Mouse (Mus musculus): Measurements from ENCODE around the gene Stx8. TPM values are rescaled to one million over a fixed set of nuclear protein-coding genes. Genes with fewer than 3 reads are reported as not detected.

Stx8 gene
- polyA plus RNA-seq, 1 experiment, result 15.9 TPM

DNA sequence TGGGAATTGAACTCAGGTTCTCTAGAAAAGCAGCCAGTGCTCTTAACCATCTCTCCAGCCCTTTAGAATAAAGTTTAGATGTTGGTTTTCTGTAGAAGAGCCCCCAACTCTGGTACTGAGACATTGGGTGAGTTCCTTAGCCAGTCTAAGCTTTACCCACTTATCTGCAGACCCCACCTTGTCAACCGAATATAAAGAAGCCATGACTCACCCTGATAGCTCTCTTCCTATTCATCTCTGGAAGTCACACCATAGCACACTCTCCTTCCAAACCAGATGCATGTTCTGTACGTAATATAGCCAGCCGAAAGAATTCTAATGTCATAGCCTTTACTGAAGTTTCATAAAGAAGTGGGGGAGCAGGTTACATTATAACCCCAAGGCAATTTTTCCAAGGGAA lies 192.2 kb downstream of the Stx8 start:
- Histone ChIP-seq H3K36me3 (ENCODE audit: control insufficient read depth, insufficient read depth) (no peaks in the 10 kb centered on the region), H3ac (ENCODE audit: control insufficient read depth, insufficient read length, low read depth) (no peak overlapping the region), H3K4me3 (ENCODE audit: insufficient read depth, poor library complexity, severe bottlenecking) (no peak overlapping the region), H3K79me2 (ENCODE audit: control insufficient read depth, insufficient read depth) (no peaks in the 10 kb centered on the region), H3K27me3 (ENCODE audit: control insufficient read depth, insufficient read depth, insufficient read length) (no peaks in the 10 kb centered on the region), H3K79me3 (ENCODE audit: low read depth) (no peaks in the 10 kb centered on the region)
- TF ChIP-seq CTCF (IDR thresholded peaks at IDR 0.05; ENCODE audit: control insufficient read depth, insufficient read depth, insufficient read length) (no peak), MYOG (IDR thresholded peaks at IDR 0.05; ENCODE audit: control insufficient read depth, extremely low read depth, insufficient read length) (no peak), FOSL1 (IDR thresholded peaks at IDR 0.05; ENCODE audit: insufficient read depth, low read length, poor library complexity, severe bottlenecking) (no peak), MYOD1 (IDR thresholded peaks at IDR 0.05; ENCODE audit: control insufficient read depth, insufficient read length, low read depth) (no peak), CEBPB (IDR thresholded peaks at IDR 0.05; ENCODE audit: low read depth) (no peak), USF1 (IDR thresholded peaks at IDR 0.05; ENCODE audit: low read depth) (no peak), MAX (IDR thresholded peaks at IDR 0.05) (no peak)

DNA sequence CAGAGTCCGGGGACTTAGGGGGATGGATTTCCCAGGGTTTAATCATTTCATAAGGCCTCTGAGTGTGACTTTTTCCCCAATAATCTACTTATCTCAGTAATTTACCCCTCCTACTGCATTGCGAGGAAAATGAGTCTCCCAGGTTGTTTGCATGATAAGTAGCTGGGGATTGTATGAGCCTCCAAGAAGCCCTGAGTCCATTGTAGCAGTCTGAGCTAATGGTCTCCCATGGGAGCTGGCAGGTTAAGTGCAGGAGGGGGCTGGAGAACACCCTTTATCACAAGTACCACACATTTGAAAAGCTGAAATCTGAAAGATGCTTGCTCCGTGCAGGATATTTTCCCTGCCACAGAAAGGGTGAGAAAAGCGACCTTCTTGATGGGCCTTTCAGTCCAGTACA lies 193.9 kb downstream of the Stx8 start:
- no peaks in the 10 kb centered on the region for H3K27me3 ChIP-seq (ENCODE audit: control insufficient read depth, insufficient read depth, insufficient read length)
- no peak overlapping the region for H3K4me3 ChIP-seq (ENCODE audit: insufficient read depth, poor library complexity, severe bottlenecking)
- TF ChIP-seq MAX (IDR thresholded peaks at IDR 0.05), result no peak
- TF ChIP-seq MYOG (IDR thresholded peaks at IDR 0.05; ENCODE audit: control insufficient read depth, extremely low read depth, insufficient read length), result no peak
- no peak for TF ChIP-seq FOSL1 (IDR thresholded peaks at IDR 0.05; ENCODE audit: insufficient read depth, low read length, poor library complexity, severe bottlenecking)
- no peak for TF ChIP-seq MYOD1 (IDR thresholded peaks at IDR 0.05; ENCODE audit: control insufficient read depth, insufficient read length, low read depth)
- no peak for TF ChIP-seq USF1 (IDR thresholded peaks at IDR 0.05; ENCODE audit: low read depth)
- TF ChIP-seq CTCF (IDR thresholded peaks at IDR 0.05; ENCODE audit: control insufficient read depth, insufficient read depth, insufficient read length), result no peak
- TF ChIP-seq CEBPB (IDR thresholded peaks at IDR 0.05; ENCODE audit: low read depth), result no peak
- no peaks in the 10 kb centered on the region for H3K36me3 ChIP-seq (ENCODE audit: control insufficient read depth, insufficient read depth)
- no peaks in the 10 kb centered on the region for H3K79me3 ChIP-seq (ENCODE audit: low read depth)
- no peak overlapping the region for H3ac ChIP-seq (ENCODE audit: control insufficient read depth, insufficient read length, low read depth)
- no peaks in the 10 kb centered on the region for H3K79me2 ChIP-seq (ENCODE audit: control insufficient read depth, insufficient read depth)

DNA sequence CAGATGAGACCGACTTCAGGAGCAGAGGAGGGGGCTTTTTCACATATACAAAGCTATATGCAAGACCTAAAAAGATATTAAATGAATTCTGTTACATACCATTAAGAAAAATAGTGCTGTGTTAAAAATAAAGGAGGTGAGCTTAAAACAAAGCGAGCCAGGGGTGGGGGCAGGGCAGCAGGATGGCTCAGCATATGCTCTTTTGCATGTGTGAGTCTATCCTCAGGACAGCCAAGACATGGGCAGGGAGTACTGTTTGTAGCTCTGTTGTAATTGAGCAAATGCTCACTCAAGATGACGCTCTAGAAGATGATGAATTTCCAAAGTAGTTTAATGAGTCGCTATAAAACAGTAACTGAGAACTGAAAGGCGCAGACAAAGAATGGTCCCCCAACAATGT lies 198.4 kb downstream of the Stx8 start:
- TF ChIP-seq MYOD1 (IDR thresholded peaks at IDR 0.05; ENCODE audit: control insufficient read depth, insufficient read length, low read depth) (no peak), MYOG (IDR thresholded peaks at IDR 0.05; ENCODE audit: control insufficient read depth, extremely low read depth, insufficient read length) (no peak), CTCF (IDR thresholded peaks at IDR 0.05; ENCODE audit: control insufficient read depth, insufficient read depth, insufficient read length) (no peak), USF1 (IDR thresholded peaks at IDR 0.05; ENCODE audit: low read depth) (no peak)

DNA sequence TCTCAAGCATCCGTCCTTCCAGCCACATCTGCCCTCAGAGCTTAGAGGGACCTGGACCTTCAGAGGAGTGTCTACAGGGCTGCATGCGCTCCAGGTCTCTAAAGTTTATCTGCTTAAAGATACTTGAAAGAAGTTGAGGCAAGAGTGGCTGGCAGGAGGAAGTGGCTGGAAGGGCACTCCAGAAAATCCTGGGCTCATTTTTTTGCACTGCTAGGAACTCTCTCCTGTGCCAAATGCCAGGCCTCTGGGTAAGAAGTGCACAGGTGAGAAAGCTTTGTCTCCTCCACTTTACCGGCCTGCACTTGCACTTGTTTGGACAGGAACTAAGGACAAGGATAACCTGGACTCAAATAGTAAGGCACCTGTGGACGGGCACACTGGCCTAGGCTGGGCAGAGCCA lies 202.4 kb downstream of the Stx8 start:
- no peaks in the 10 kb centered on the region for H3K79me2 ChIP-seq (ENCODE audit: control insufficient read depth, insufficient read depth)
- no peak overlapping the region for H3K4me3 ChIP-seq (ENCODE audit: insufficient read depth, poor library complexity, severe bottlenecking)
- H3K36me3 ChIP-seq (ENCODE audit: control insufficient read depth, insufficient read depth), result no peaks in the 10 kb centered on the region
- no peak overlapping the region for H3ac ChIP-seq (ENCODE audit: control insufficient read depth, insufficient read length, low read depth)
- no peaks in the 10 kb centered on the region for H3K79me3 ChIP-seq (ENCODE audit: low read depth)
- H3K27me3 ChIP-seq (ENCODE audit: control insufficient read depth, insufficient read depth, insufficient read length), result no peaks in the 10 kb centered on the region
- TF ChIP-seq USF1 (IDR thresholded peaks at IDR 0.05; ENCODE audit: low read depth) (no peak), CEBPB (IDR thresholded peaks at IDR 0.05; ENCODE audit: low read depth) (no peak), FOSL1 (IDR thresholded peaks at IDR 0.05; ENCODE audit: insufficient read depth, low read length, poor library complexity, severe bottlenecking) (no peak), CTCF (IDR thresholded peaks at IDR 0.05; ENCODE audit: control insufficient read depth, insufficient read depth, insufficient read length) (no peak), MYOG (IDR thresholded peaks at IDR 0.05; ENCODE audit: control insufficient read depth, extremely low read depth, insufficient read length) (no peak), MYOD1 (IDR thresholded peaks at IDR 0.05; ENCODE audit: control insufficient read depth, insufficient read length, low read depth) (no peak), MAX (IDR thresholded peaks at IDR 0.05) (no peak)

More for the DNA sequence above, 198.4 kb downstream of the Stx8 start:
- Histone ChIP-seq H3K36me3 (ENCODE audit: control insufficient read depth, insufficient read depth) (no peaks in the 10 kb centered on the region), H3K4me3 (ENCODE audit: insufficient read depth, poor library complexity, severe bottlenecking) (no peak overlapping the region), H3K27me3 (ENCODE audit: control insufficient read depth, insufficient read depth, insufficient read length) (no peaks in the 10 kb centered on the region), H3K79me3 (ENCODE audit: low read depth) (no peaks in the 10 kb centered on the region), H3ac (ENCODE audit: control insufficient read depth, insufficient read length, low read depth) (no peak overlapping the region), H3K79me2 (ENCODE audit: control insufficient read depth, insufficient read depth) (no peaks in the 10 kb centered on the region)

DNA sequence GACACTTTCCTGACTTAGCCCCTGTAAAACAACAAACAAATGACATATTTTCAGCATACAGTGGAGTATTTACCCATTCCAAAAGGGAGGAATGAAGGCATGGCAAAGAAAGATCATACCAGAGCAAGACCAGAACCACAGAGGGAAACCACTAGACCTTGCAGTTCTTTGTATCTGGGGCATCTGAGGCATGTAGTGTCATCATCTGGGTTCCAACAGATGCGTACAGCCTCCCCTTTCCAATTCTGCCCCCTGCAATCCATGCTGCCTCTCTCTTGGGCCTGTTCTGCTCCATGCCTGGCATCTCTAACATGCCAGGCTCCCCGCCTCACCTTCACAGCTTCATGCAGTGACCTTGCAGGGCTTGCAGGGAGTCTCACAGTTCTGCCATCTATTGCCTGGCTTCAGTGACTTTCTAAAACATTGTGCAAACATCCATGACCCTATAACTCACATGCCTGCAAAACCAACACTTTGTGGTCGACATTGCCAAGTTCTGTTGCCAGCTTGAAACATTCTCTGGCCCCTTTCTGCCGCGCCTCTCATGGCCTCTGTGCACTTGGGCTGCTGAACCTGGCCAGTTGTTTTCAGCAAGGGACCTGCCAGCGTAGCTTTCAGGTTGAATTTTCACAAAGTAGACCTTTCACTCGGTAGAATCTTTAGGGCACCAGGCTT lies 206.1 kb downstream of the Stx8 start:
- TF ChIP-seq MAX (IDR thresholded peaks at IDR 0.05), result no peak
- no peak for TF ChIP-seq MYOD1 (IDR thresholded peaks at IDR 0.05; ENCODE audit: control insufficient read depth, insufficient read length, low read depth)
- TF ChIP-seq CTCF (IDR thresholded peaks at IDR 0.05; ENCODE audit: control insufficient read depth, insufficient read depth, insufficient read length), result no peak
- no peak for TF ChIP-seq MYOG (IDR thresholded peaks at IDR 0.05; ENCODE audit: control insufficient read depth, extremely low read depth, insufficient read length)
- no peak for TF ChIP-seq FOSL1 (IDR thresholded peaks at IDR 0.05; ENCODE audit: insufficient read depth, low read length, poor library complexity, severe bottlenecking)
- TF ChIP-seq CEBPB (IDR thresholded peaks at IDR 0.05; ENCODE audit: low read depth), result no peak
- no peak for TF ChIP-seq USF1 (IDR thresholded peaks at IDR 0.05; ENCODE audit: low read depth)
- H3K27me3 ChIP-seq (ENCODE audit: control insufficient read depth, insufficient read depth, insufficient read length), result no peaks in the 10 kb centered on the region
- H3ac ChIP-seq (ENCODE audit: control insufficient read depth, insufficient read length, low read depth), result no peak overlapping the region
- H3K36me3 ChIP-seq (ENCODE audit: control insufficient read depth, insufficient read depth), result no peaks in the 10 kb centered on the region
- H3K79me2 ChIP-seq (ENCODE audit: control insufficient read depth, insufficient read depth), result no peaks in the 10 kb centered on the region
- H3K4me3 ChIP-seq (ENCODE audit: insufficient read depth, poor library complexity, severe bottlenecking), result no peak overlapping the region
- H3K79me3 ChIP-seq (ENCODE audit: low read depth), result no peaks in the 10 kb centered on the region
